In genomic region chr6:89595777-89596146, GRCm38 (mm10) we compare ENCODE assay signal across 7 mouse cellular contexts. TPM values are rescaled to one million over a fixed set of nuclear protein-coding genes. Genes with fewer than 3 reads are reported as not detected.
A peak's percentile ranks its signal among the peaks of the same experiment; 100 is the strongest.
DNase-seq lines count a peak whose midpoint lies in the region; ATAC-seq and TF ChIP-seq lines count a peak whose summit lies in the region.

No protein-coding gene starts in this region.

- TF ChIP-seq CTCF in layer of hippocampus, adult 2 months (conservative IDR thresholded peaks at IDR 0.05), result no peak
- no peak for TF ChIP-seq CTCF in intestine, postnatal 0 days (IDR thresholded peaks at IDR 0.05; ENCODE audit: low read depth)

- no peak for DNase-seq in layer of hippocampus, adult 2 months (ENCODE audit: low spot score in 2 of 2)
- no peak for DNase-seq in layer of hippocampus, adult 8-10 months (ENCODE audit: low spot score in 2 of 2)
- no peak for DNase-seq in forebrain, embryonic 14.5 days (ENCODE audit: low spot score)
- no peak for DNase-seq in embryo, embryonic 10.5 days (ENCODE audit: low spot score)

- ATAC-seq in forebrain, embryonic 14.5 days, result peak; percentile 44
- ATAC-seq in intestine, postnatal 0 days, result peak; percentile 15; the same call in 1 of the 2 replicates
- ATAC-seq in neural tube, embryonic 12.5 days (ENCODE audit: low FRiP score, low read depth), result peak; percentile 59; the same call in 1 of the 2 replicates
- no peak for ATAC-seq in monocyte, adult 5-6 weeks (replicated peaks; ENCODE audit: insufficient number of reproducible peaks, low FRiP score, low TSS enrichment, poor library complexity, severe bottlenecking)

- WGBS in forebrain, embryonic 14.5 days, result 22% methylated on average over 5 of the region's 5 CpGs
- 25% methylated on average over 5 of the region's 5 CpGs for WGBS in intestine, postnatal 0 days
- 34% methylated on average over 5 of the region's 5 CpGs for WGBS in neural tube, embryonic 12.5 days

- H3K36me3 ChIP-seq in forebrain, embryonic 14.5 days (ENCODE audit: control insufficient read depth, insufficient read depth, low read length), result no peaks in the 10 kb centered on the region
- H3K36me3 ChIP-seq in intestine, postnatal 0 days (ENCODE audit: control insufficient read depth, insufficient read depth), result no peaks in the 10 kb centered on the region
- no peaks in the 10 kb centered on the region for H3K36me3 ChIP-seq in neural tube, embryonic 12.5 days

- peak overlapping the region; percentile 70 for H3K4me2 ChIP-seq in forebrain, embryonic 14.5 days (ENCODE audit: low read length)
- H3K4me2 ChIP-seq in intestine, postnatal 0 days (replicated peaks; ENCODE audit: low read depth), result peak overlapping the region; percentile 86
- H3K4me2 ChIP-seq in neural tube, embryonic 12.5 days (replicated peaks), result peak overlapping the region; percentile 80

- peak overlapping the region; percentile 68 for H3K4me3 ChIP-seq in layer of hippocampus, adult 2 months
- H3K4me3 ChIP-seq in forebrain, embryonic 14.5 days (ENCODE audit: low read depth, low read length), result peak overlapping the region; percentile 71; the same call in 1 of the 2 replicates
- no peak overlapping the region; the same call in 1 of the 2 replicates for H3K4me3 ChIP-seq in intestine, postnatal 0 days (ENCODE audit: low read depth, low read length)
- H3K4me3 ChIP-seq in neural tube, embryonic 12.5 days, result 0 out of 2 replicates have a peak overlapping the region, but pooled peaks have one; percentile 71

- H3K9me3 ChIP-seq in forebrain, embryonic 14.5 days (replicated peaks; ENCODE audit: control insufficient read depth, low read length), result no peaks in the 10 kb centered on the region
- no peaks in the 10 kb centered on the region for H3K9me3 ChIP-seq in intestine, postnatal 0 days (ENCODE audit: control insufficient read depth)
- H3K9me3 ChIP-seq in neural tube, embryonic 12.5 days, result peaks cover 3% of the 10 kb centered on the region; the same call in 1 of the 2 replicates

- no peaks in the 10 kb centered on the region; the same call in 1 of the 2 replicates for H3K4me1 ChIP-seq in forebrain, embryonic 14.5 days (ENCODE audit: control insufficient read depth, insufficient read depth, low read length)
- 0 out of 2 replicates have a peak, but pooled peaks cover 4% of the 10 kb centered on the region for H3K4me1 ChIP-seq in intestine, postnatal 0 days (replicated peaks; ENCODE audit: control insufficient read depth, insufficient read depth, low read length)
- H3K4me1 ChIP-seq in neural tube, embryonic 12.5 days, result peaks cover 3% of the 10 kb centered on the region; the same call in 1 of the 2 replicates

- no peaks in the 10 kb centered on the region for H3K27me3 ChIP-seq in forebrain, embryonic 14.5 days (replicated peaks; ENCODE audit: control insufficient read depth, insufficient read depth, low read length)
- H3K27me3 ChIP-seq in intestine, postnatal 0 days (replicated peaks; ENCODE audit: control insufficient read depth, insufficient read depth, low read length), result no peaks in the 10 kb centered on the region
- H3K27me3 ChIP-seq in neural tube, embryonic 12.5 days (replicated peaks), result no peaks in the 10 kb centered on the region

- H3K9ac ChIP-seq in forebrain, embryonic 14.5 days (ENCODE audit: low read length), result no peak overlapping the region; the same call in 1 of the 2 replicates
- no peak overlapping the region for H3K9ac ChIP-seq in intestine, postnatal 0 days (ENCODE audit: low read depth, low read length)
- H3K9ac ChIP-seq in neural tube, embryonic 12.5 days, result no peak overlapping the region

- H3K27ac ChIP-seq in layer of hippocampus, adult 2 months, result no peak overlapping the region
- no peak overlapping the region for H3K27ac ChIP-seq in forebrain, embryonic 14.5 days (ENCODE audit: low read depth, low read length)
- H3K27ac ChIP-seq in intestine, postnatal 0 days (ENCODE audit: low read depth, low read length), result no peak overlapping the region
- H3K27ac ChIP-seq in neural tube, embryonic 12.5 days, result no peak overlapping the region

RNA-seq across cellular contexts. Expression of gene Chchd6, which starts 0.3 kb away (rescaled TPM):
- total RNA-seq in layer of hippocampus, adult 2 months (2021), result 10 to 100 TPM; 61.4 to 71.1 TPM
- 10 to 100 TPM; 68.3 to 73.7 (median 71.1) TPM for total RNA-seq in layer of hippocampus, adult 8-10 months (2022)
- polyA plus RNA-seq in forebrain, embryonic 14.5 days (2014; fragmentation: Nextera tagmentation; extraction: Ambion mirVana), result 183 and 184 TPM in 2 replicates
- polyA plus RNA-seq in intestine, postnatal 0 days (2015; fragmentation: Nextera tagmentation; extraction: Ambion mirVana), result 14.8 and 15.5 TPM in 2 replicates
- 79.9 and 80.9 TPM in 2 replicates for polyA plus RNA-seq in neural tube, embryonic 12.5 days (2016; fragmentation: Nextera tagmentation; extraction: Ambion mirVana)
- total RNA-seq in monocyte, adult 5-6 weeks (2017), result 0.29 to 0.68 TPM in 2 of 3 replicates, not detected in the other

RNA-seq across cellular contexts. Expression of gene Txnrd3, which starts 48.0 kb away (rescaled TPM):
- total RNA-seq in layer of hippocampus, adult 2 months (2021), result 1 to 10 TPM; 3.6 to 3.9 TPM
- total RNA-seq in layer of hippocampus, adult 8-10 months (2022), result 1 to 10 TPM; 2.9 to 6.3 (median 4.1) TPM
- 11.9 and 12.1 TPM in 2 replicates for polyA plus RNA-seq in forebrain, embryonic 14.5 days (2014; fragmentation: Nextera tagmentation; extraction: Ambion mirVana)
- 6.6 and 7.3 TPM in 2 replicates for polyA plus RNA-seq in intestine, postnatal 0 days (2015; fragmentation: Nextera tagmentation; extraction: Ambion mirVana)
- 10.9 and 11.6 TPM in 2 replicates for polyA plus RNA-seq in neural tube, embryonic 12.5 days (2016; fragmentation: Nextera tagmentation; extraction: Ambion mirVana)
- total RNA-seq in monocyte, adult 5-6 weeks (2017), result 2.6 to 6.7 TPM (median 3.6 TPM) in 3 replicates

Comparison
In these comparisons a context has a peak if more than half of its experiments do, and no peak if none do; other contexts are left out.
1. RNA of gene Chchd6, which starts 0.3 kb away (total RNA-seq): 68.3 to 73.7 TPM in layer of hippocampus, adult 8-10 months and 61.4 to 71.1 TPM in layer of hippocampus, adult 2 months; 0.29 to 0.68 TPM in monocyte, adult 5-6 weeks; every median in the first group is over 10 times any median in the second.
2. Peak in every context shown above with its lines, with median percentiles within 50 percentile points of each other: H3K4me2 ChIP-seq.